Mouse (Mus musculus) thymus, adult 2 months (tissue): ENCODE results near the gene Pds5a.

Source experiments
- CTCF ChIP-seq: fragments of 200-500 bp; IDR thresholded peaks from 2 replicates; pipeline ENCODE4 v1.5.1; 2012; ENCODE audit warnings: mild to moderate bottlenecking, control low read depth, low read length, moderate library complexity, borderline replicate concordance; ENCODE audit not compliant: control insufficient read depth, poor library complexity, insufficient read depth; ENCODE audit errors: extremely low read depth
- POLR2A ChIP-seq: fragments of 200-500 bp; IDR thresholded peaks from 2 replicates; pipeline ENCODE4 v1.6.1; 2012; ENCODE audit warnings: mild to moderate bottlenecking, low read length, control low read depth, moderate library complexity; ENCODE audit not compliant: control insufficient read depth, poor library complexity, insufficient read depth; ENCODE audit errors: extremely low read depth

DNA sequence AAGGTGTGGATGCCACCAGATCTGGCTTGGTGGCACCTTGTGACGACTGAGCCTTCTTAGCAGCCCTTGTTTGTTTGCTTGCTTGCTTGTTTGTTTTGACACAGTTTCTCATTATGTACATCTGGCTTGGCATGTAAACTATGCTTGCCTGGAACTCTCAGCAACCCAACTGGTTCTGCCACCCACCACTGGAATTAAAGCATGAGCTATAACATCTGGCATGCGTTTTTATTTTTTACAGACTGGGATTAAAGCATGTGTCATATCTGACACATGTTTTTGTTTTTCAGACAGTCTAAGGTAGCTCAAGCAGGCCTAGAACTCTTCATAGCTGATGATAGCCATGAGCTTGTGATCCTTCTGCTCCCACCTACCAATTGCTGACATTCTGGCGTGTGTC lies 119.5 kb downstream of the Pds5a start:
- TF ChIP-seq POLR2A (no peak), CTCF (no peak)
